Mouse (Mus musculus) liver, adult 2 months (tissue): Measurements from ENCODE around the gene Ltv1.

ENCODE experiments used
- CTCF ChIP-seq: fragments of 200-500 bp; IDR thresholded peaks from 2 replicates; pipeline ENCODE4 v1.5.1; 2011; ENCODE audit warnings: low read depth, low read length, control low read depth
- POLR2A ChIP-seq: fragments of 200-500 bp; IDR thresholded peaks from 2 replicates; pipeline ENCODE4 v1.6.1; 2011; ENCODE audit warnings: low read length, control low read depth; ENCODE audit not compliant: insufficient read depth; ENCODE audit errors: extremely low read depth

- TF ChIP-seq CTCF (no peak), POLR2A (no peak)
Observed at GRCm38 (mm10) chr10:13200862-13201261, 7.9 kb upstream of the Ltv1 start.
